Mouse (Mus musculus): ENCODE results near the gene Acot5. TPM values are rescaled to one million over a fixed set of nuclear protein-coding genes. Genes with fewer than 3 reads are reported as not detected.

Acot5 gene
- polyA plus RNA-seq, 1 experiment from 2014 or later = 0.25 TPM

DNA sequence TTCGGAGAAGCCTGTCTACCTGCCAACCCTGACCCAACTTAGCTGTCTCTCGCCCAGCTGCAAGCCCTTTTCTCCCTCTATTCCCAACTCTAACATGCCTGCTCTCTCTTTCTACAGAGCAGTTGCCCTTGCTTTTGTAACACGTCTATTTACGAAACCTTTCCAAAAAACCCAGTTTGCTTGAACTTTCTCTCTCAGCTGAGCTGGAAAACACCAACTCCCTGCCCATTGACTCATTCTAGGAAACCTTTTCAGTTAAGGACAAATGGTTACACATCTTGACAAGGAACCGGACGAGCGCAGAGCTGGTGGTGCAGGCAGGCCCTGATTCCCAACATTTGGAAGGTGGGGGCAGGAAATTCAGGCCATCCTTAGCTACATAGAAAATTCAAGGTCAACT lies 16.5 kb upstream of the Acot5 start:
- H3K4me2 ChIP-seq (ENCODE audit: low read depth, low read length) = no peak overlapping the region
- no peak for ATAC-seq (ENCODE audit: low read depth)
- H3K27ac ChIP-seq (ENCODE audit: low read depth, low read length) = no peak overlapping the region
- H3K4me3 ChIP-seq (ENCODE audit: low read depth, low read length) = no peak overlapping the region; the same call in 1 of the 2 replicates
- peaks cover 7% of the 10 kb centered on the region; the same call in 1 of the 2 replicates for H3K27me3 ChIP-seq (ENCODE audit: control insufficient read depth, insufficient read depth, low read length)
- no peak overlapping the region for H3K9ac ChIP-seq (replicated peaks; ENCODE audit: low read depth, low read length)
- WGBS = 90% methylated on average over 7 of the region's 7 CpGs
- no peaks in the 10 kb centered on the region for H3K4me1 ChIP-seq (ENCODE audit: control insufficient read depth, insufficient read depth, low read length)
- H3K36me3 ChIP-seq (ENCODE audit: control insufficient read depth, insufficient read depth, low read length) = no peaks in the 10 kb centered on the region
- H3K9me3 ChIP-seq (ENCODE audit: control insufficient read depth, low read length) = 0 out of 2 replicates have a peak, but pooled peaks cover under 1% of the 10 kb centered on the region

DNA sequence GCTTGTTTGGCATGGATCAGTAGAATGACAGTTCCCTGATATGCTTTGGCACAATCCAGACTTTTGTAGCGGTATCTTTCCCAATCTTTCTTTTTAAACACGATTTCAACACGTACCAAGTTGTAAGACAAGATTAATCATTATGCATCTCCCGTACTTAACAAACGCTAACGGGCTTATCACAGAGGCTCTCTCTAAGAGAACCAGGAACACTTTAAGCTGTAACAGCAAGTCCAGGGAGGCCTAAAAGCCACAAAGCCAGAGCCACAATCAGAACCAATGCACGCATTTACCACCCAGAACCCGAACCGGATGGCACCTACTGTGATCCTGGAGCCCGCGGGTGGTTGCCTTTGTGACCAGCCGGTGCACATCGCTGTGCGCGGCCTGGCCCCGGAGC lies 16.0 kb upstream of the Acot5 start:
- H3K27ac ChIP-seq (ENCODE audit: low read depth, low read length) = no peak overlapping the region
- H3K9ac ChIP-seq (replicated peaks; ENCODE audit: low read depth, low read length) = peak overlapping the region; percentile 32; the same call in 1 of the 2 replicates
- H3K9me3 ChIP-seq (ENCODE audit: control insufficient read depth, low read length) = no peaks in the 10 kb centered on the region
- H3K4me2 ChIP-seq (ENCODE audit: low read depth, low read length) = peak overlapping the region; percentile 56
- H3K36me3 ChIP-seq (ENCODE audit: control insufficient read depth, insufficient read depth, low read length) = no peaks in the 10 kb centered on the region
- no peak for ATAC-seq (ENCODE audit: low read depth)
- H3K27me3 ChIP-seq (ENCODE audit: control insufficient read depth, insufficient read depth, low read length) = peaks cover 7% of the 10 kb centered on the region; the same call in 1 of the 2 replicates
- peak overlapping the region; percentile 36 for H3K4me3 ChIP-seq (ENCODE audit: low read depth, low read length)
- no peaks in the 10 kb centered on the region for H3K4me1 ChIP-seq (ENCODE audit: control insufficient read depth, insufficient read depth, low read length)
- 13% methylated on average over 15 of the region's 16 CpGs for WGBS

DNA sequence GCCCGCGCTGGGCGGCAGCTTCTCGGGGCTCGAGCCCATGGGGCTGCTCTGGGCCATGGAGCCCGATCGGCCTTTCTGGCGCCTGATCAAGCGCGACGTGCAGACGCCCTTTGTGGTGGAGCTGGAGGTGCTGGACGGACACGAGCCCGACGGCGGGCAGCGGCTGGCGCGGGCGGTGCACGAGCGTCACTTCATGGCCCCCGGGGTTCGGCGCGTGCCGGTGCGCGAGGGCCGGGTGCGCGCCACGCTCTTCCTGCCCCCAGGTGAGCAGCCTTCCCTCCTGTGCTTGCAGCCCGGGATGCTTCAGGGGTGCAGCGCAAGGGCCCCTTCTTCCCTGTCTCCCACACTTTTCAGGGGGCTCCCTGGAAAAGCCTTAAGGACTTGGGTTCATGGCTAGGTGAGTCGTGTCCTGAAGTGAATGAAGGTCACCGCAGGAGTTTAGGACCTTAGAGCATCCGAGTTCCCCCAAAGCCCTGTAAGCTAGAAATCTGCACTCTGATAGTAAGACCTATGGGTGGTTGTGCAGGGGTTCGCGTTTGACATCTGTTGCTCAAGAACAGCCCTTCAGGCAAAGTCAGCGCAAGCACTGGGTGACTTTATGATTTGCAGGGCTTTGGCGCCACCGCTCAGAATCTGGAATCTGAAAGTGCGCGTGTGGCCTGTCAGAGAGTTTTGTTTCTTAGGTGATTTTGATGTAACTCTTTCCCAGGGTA lies 15.3 kb upstream of the Acot5 start:
- peaks cover 7% of the 10 kb centered on the region; the same call in 1 of the 2 replicates for H3K27me3 ChIP-seq (ENCODE audit: control insufficient read depth, insufficient read depth, low read length)
- H3K36me3 ChIP-seq (ENCODE audit: control insufficient read depth, insufficient read depth, low read length) = no peaks in the 10 kb centered on the region
- H3K4me2 ChIP-seq (ENCODE audit: low read depth, low read length) = peak overlapping the region; percentile 56
- peak overlapping the region; percentile 36 for H3K4me3 ChIP-seq (ENCODE audit: low read depth, low read length)
- no peak overlapping the region for H3K27ac ChIP-seq (ENCODE audit: low read depth, low read length)
- no peaks in the 10 kb centered on the region for H3K4me1 ChIP-seq (ENCODE audit: control insufficient read depth, insufficient read depth, low read length)
- no peak for ATAC-seq (ENCODE audit: low read depth)
- peak overlapping the region; percentile 32; the same call in 1 of the 2 replicates for H3K9ac ChIP-seq (replicated peaks; ENCODE audit: low read depth, low read length)
- 3% methylated on average over 35 of the region's 46 CpGs for WGBS
- no peaks in the 10 kb centered on the region for H3K9me3 ChIP-seq (ENCODE audit: control insufficient read depth, low read length)

DNA sequence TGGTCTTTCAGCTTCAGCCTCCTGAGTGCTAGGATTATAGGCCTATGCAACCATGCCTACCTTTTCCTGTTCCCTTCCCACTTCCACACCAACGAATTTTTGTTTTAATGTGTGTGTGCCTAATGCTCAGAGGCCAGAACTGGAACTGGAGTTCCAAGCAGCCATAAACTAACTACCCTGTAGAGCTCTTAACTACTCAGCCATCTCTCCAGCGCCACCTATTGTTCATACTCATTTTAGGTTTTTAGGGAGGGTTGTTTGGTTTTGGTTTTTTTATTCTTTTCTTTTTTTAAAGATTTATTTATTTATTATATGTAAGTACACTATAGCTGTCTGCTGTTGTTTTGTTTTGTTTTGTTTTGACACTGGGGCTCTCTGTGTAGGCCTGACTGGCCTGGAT lies 8.2 kb upstream of the Acot5 start:
- no peak overlapping the region for H3K9ac ChIP-seq (replicated peaks; ENCODE audit: low read depth, low read length)
- no peak overlapping the region for H3K4me2 ChIP-seq (ENCODE audit: low read depth, low read length)
- H3K4me3 ChIP-seq (ENCODE audit: low read depth, low read length) = no peak overlapping the region
- WGBS = 47% methylated on average over 2 of the region's 2 CpGs
- H3K27me3 ChIP-seq (ENCODE audit: control insufficient read depth, insufficient read depth, low read length) = no peaks in the 10 kb centered on the region
- no peaks in the 10 kb centered on the region for H3K4me1 ChIP-seq (ENCODE audit: control insufficient read depth, insufficient read depth, low read length)
- H3K36me3 ChIP-seq (ENCODE audit: control insufficient read depth, insufficient read depth, low read length) = no peaks in the 10 kb centered on the region
- H3K9me3 ChIP-seq (ENCODE audit: control insufficient read depth, low read length) = no peaks in the 10 kb centered on the region
- ATAC-seq (ENCODE audit: low read depth) = no peak
- no peak overlapping the region for H3K27ac ChIP-seq (ENCODE audit: low read depth, low read length)

DNA sequence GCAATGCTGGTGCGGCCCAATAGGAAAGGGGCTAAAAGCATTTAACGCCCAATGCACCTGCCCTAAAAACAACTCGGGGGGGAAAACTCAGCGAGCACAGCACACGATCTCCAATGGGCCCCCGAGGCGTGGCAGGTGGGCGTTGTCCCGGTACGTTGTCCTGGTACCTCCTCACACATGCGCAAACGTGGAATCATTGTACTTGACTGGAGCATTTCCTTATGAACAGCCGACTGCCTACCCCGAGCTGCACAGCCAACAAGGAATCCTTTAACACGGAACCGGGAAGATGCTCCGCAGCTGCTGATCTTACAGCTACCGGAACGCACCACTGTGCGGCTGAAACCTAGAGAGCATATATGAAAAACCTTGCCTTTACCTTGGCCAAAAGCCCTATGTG lies 6.8 kb upstream of the Acot5 start:
- Histone ChIP-seq H3K4me1 (ENCODE audit: control insufficient read depth, insufficient read depth, low read length) (no peaks in the 10 kb centered on the region), H3K27me3 (ENCODE audit: control insufficient read depth, insufficient read depth, low read length) (no peaks in the 10 kb centered on the region), H3K4me2 (ENCODE audit: low read depth, low read length) (no peak overlapping the region), H3K4me3 (ENCODE audit: low read depth, low read length) (no peak overlapping the region), H3K9ac (replicated peaks; ENCODE audit: low read depth, low read length) (no peak overlapping the region), H3K36me3 (ENCODE audit: control insufficient read depth, insufficient read depth, low read length) (no peaks in the 10 kb centered on the region), H3K9me3 (ENCODE audit: control insufficient read depth, low read length) (no peaks in the 10 kb centered on the region), H3K27ac (ENCODE audit: low read depth, low read length) (no peak overlapping the region)
- 96% methylated on average over 20 of the region's 20 CpGs for WGBS
- ATAC-seq (ENCODE audit: low read depth) = no peak

- Histone ChIP-seq H3K36me3 (ENCODE audit: control insufficient read depth, insufficient read depth, low read length) (no peaks in the 10 kb centered on the region), H3K4me3 (ENCODE audit: low read depth, low read length) (no peak overlapping the region), H3K9me3 (ENCODE audit: control insufficient read depth, low read length) (no peaks in the 10 kb centered on the region), H3K9ac (replicated peaks; ENCODE audit: low read depth, low read length) (no peak overlapping the region), H3K27me3 (ENCODE audit: control insufficient read depth, insufficient read depth, low read length) (no peaks in the 10 kb centered on the region), H3K4me1 (ENCODE audit: control insufficient read depth, insufficient read depth, low read length) (no peaks in the 10 kb centered on the region), H3K4me2 (ENCODE audit: low read depth, low read length) (no peak overlapping the region), H3K27ac (ENCODE audit: low read depth, low read length) (no peak overlapping the region)
- WGBS = 74% methylated on average over 5 of the region's 5 CpGs
- no peak for ATAC-seq (ENCODE audit: low read depth)
Measured at GRCm38 (mm10) chr12:84063228-84063627, 5.9 kb upstream of the Acot5 start.

DNA sequence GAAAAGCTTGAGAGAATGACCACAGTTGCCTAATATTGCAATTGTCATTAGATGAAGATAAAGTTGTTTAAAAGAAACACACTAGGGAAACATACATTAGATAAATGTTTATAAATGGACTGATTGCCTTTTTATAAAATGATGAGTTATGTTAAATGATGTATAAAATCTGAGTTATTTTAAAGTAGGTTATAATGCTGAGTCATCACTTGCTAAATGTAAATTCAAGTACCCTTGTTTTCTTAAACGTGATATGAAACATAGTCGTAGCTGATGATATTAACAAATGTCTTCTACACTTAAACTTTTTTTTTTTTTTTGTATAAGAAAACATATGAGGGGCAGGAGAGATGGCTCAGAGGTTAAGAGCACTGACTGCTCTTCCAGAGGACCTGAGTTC lies 5.3 kb upstream of the Acot5 start:
- no peak overlapping the region for H3K27ac ChIP-seq (ENCODE audit: low read depth, low read length)
- H3K36me3 ChIP-seq (ENCODE audit: control insufficient read depth, insufficient read depth, low read length) = no peaks in the 10 kb centered on the region
- no peak overlapping the region for H3K4me2 ChIP-seq (ENCODE audit: low read depth, low read length)
- H3K27me3 ChIP-seq (ENCODE audit: control insufficient read depth, insufficient read depth, low read length) = no peaks in the 10 kb centered on the region
- H3K9me3 ChIP-seq (ENCODE audit: control insufficient read depth, low read length) = no peaks in the 10 kb centered on the region
- H3K4me1 ChIP-seq (ENCODE audit: control insufficient read depth, insufficient read depth, low read length) = no peaks in the 10 kb centered on the region
- ATAC-seq (ENCODE audit: low read depth) = no peak
- 88% methylated on average over 2 of the region's 2 CpGs for WGBS
- H3K4me3 ChIP-seq (ENCODE audit: low read depth, low read length) = no peak overlapping the region
- no peak overlapping the region for H3K9ac ChIP-seq (replicated peaks; ENCODE audit: low read depth, low read length)

GRCm38 (mm10) chr12:84064621-84065020 lies 4.5 kb upstream of the Acot5 start:
- H3K4me2 ChIP-seq (ENCODE audit: low read depth, low read length) = no peak overlapping the region
- H3K27me3 ChIP-seq (ENCODE audit: control insufficient read depth, insufficient read depth, low read length) = no peaks in the 10 kb centered on the region
- H3K4me1 ChIP-seq (ENCODE audit: control insufficient read depth, insufficient read depth, low read length) = no peaks in the 10 kb centered on the region
- no peak overlapping the region for H3K9ac ChIP-seq (replicated peaks; ENCODE audit: low read depth, low read length)
- H3K4me3 ChIP-seq (ENCODE audit: low read depth, low read length) = no peak overlapping the region
- no peak for ATAC-seq (ENCODE audit: low read depth)
- no peak overlapping the region for H3K27ac ChIP-seq (ENCODE audit: low read depth, low read length)
- H3K36me3 ChIP-seq (ENCODE audit: control insufficient read depth, insufficient read depth, low read length) = no peaks in the 10 kb centered on the region
- WGBS = 75% methylated on average over 8 of the region's 8 CpGs
- H3K9me3 ChIP-seq (ENCODE audit: control insufficient read depth, low read length) = no peaks in the 10 kb centered on the region

GRCm38 (mm10) chr12:84067752-84068151 lies 1.4 kb upstream of the Acot5 start:
- H3K4me3 ChIP-seq (ENCODE audit: low read depth, low read length) = no peak overlapping the region
- H3K27ac ChIP-seq (ENCODE audit: low read depth, low read length) = no peak overlapping the region
- H3K4me1 ChIP-seq (ENCODE audit: control insufficient read depth, insufficient read depth, low read length) = no peaks in the 10 kb centered on the region
- no peak overlapping the region for H3K4me2 ChIP-seq (ENCODE audit: low read depth, low read length)
- H3K36me3 ChIP-seq (ENCODE audit: control insufficient read depth, insufficient read depth, low read length) = no peaks in the 10 kb centered on the region
- 76% methylated on average over 4 of the region's 4 CpGs for WGBS
- no peaks in the 10 kb centered on the region for H3K9me3 ChIP-seq (ENCODE audit: control insufficient read depth, low read length)
- H3K9ac ChIP-seq (replicated peaks; ENCODE audit: low read depth, low read length) = no peak overlapping the region
- no peak for ATAC-seq (ENCODE audit: low read depth)
- H3K27me3 ChIP-seq (ENCODE audit: control insufficient read depth, insufficient read depth, low read length) = no peaks in the 10 kb centered on the region
